Mouse (Mus musculus) stomach, embryonic 16.5 days (tissue): ENCODE data around the gene Frat1. TPM values are rescaled to one million over a fixed set of nuclear protein-coding genes. Genes with fewer than 3 reads are reported as not detected.

Experiments used
- ATAC-seq: fragments of 200-750 bp; cut with Nextera tagmentation; 2 replicates; pipeline ENCODE4 v1.8.0; 2017; ENCODE audit warnings: moderate number of reproducible peaks, moderate TSS enrichment; ENCODE audit not compliant: insufficient read depth, low FRiP score
- H3K27ac ChIP-seq: fragments of 300-500 bp; sonication (generic); 2 replicates; pipeline ENCODE4 v1.5.1; 2014; ENCODE audit warnings: low read length
- H3K27me3 ChIP-seq: fragments of 300-500 bp; sonication (generic); 2 replicates; pipeline ENCODE4 v1.6.1; 2014; ENCODE audit warnings: low read length, control low read depth, mixed read lengths; ENCODE audit not compliant: control insufficient read depth, insufficient read depth
- H3K36me3 ChIP-seq: fragments of 300-500 bp; sonication (generic); 2 replicates; pipeline ENCODE4 v1.6.1; 2014; ENCODE audit warnings: low read length; ENCODE audit not compliant: control insufficient read depth, insufficient read depth
- H3K4me1 ChIP-seq: fragments of 300-500 bp; sonication (generic); 2 replicates; pipeline ENCODE4 v1.6.1; 2014; ENCODE audit warnings: low read length, control low read depth, mixed read lengths; ENCODE audit not compliant: control insufficient read depth, insufficient read depth
- H3K4me2 ChIP-seq: fragments of 300-500 bp; sonication (generic); 2 replicates; pipeline ENCODE4 v1.6.1; 2014; ENCODE audit warnings: low read depth, low read length, mixed read lengths
- H3K4me3 ChIP-seq: fragments of 300-500 bp; sonication (generic); replicated peaks from 2 replicates; pipeline ENCODE4 v1.5.1; 2014; ENCODE audit warnings: mild to moderate bottlenecking, low read length
- H3K9ac ChIP-seq: fragments of 300-500 bp; sonication (generic); 2 replicates; pipeline ENCODE4 v1.6.1; 2014; ENCODE audit warnings: low read length
- H3K9me3 ChIP-seq: fragments of 300-500 bp; sonication (generic); replicated peaks from 2 replicates; pipeline ENCODE4 v1.6.1; 2016; ENCODE audit warnings: low read length, control low read depth; ENCODE audit not compliant: control insufficient read depth
- WGBS: fragments of 180-500 bp; shearing (Covaris S2); extraction: QIAGEN DNeasy Blood & Tissue Kit; methylation state at CpG from one replicate; pipeline ENCODE4 v1.1.7; 2014; 5-methylcytosine and 5-hydroxymethylcytosine counted together
- polyA plus RNA-seq: library from polyadenylated mRNA; unstranded; fragments of >200 nt; fragmentation: Nextera tagmentation; extraction: Ambion mirVana; gene quantifications from 2 replicates; pipeline ENCODE4 v1.2.1, GENCODE M21; 2015

The Frat1 gene
- polyA plus RNA-seq, 1 experiment from 2014 or later, result 9.9 TPM

- Histone ChIP-seq H3K9ac (no peak overlapping the region), H3K4me1 (no peaks in the 10 kb centered on the region), H3K27me3 (no peaks in the 10 kb centered on the region), H3K27ac (no peak overlapping the region), H3K9me3 (no peaks in the 10 kb centered on the region), H3K36me3 (no peaks in the 10 kb centered on the region), H3K4me2 (no peak overlapping the region), H3K4me3 (no peak overlapping the region)
- 88% methylated on average over 5 of the region's 5 CpGs for WGBS
- ATAC-seq, result no peak
Observed at GRCm38 (mm10) chr19:41810074-41810473, 19.7 kb upstream of the Frat1 start.

- Histone ChIP-seq H3K36me3 (no peaks in the 10 kb centered on the region), H3K9me3 (no peaks in the 10 kb centered on the region), H3K27ac (no peak overlapping the region), H3K4me3 (no peak overlapping the region), H3K4me1 (peaks cover 5% of the 10 kb centered on the region; the same call in 1 of the 2 replicates), H3K4me2 (no peak overlapping the region), H3K9ac (no peak overlapping the region), H3K27me3 (no peaks in the 10 kb centered on the region)
- ATAC-seq, result no peak
- WGBS, result 91% methylated on average over 10 of the region's 10 CpGs
Observed at GRCm38 (mm10) chr19:41812525-41812924, 17.2 kb upstream of the Frat1 start.

GRCm38 (mm10) chr19:41813374-41813773, 16.4 kb upstream of the Frat1 start:
- no peak overlapping the region for H3K4me3 ChIP-seq
- no peaks in the 10 kb centered on the region for H3K36me3 ChIP-seq
- H3K27ac ChIP-seq, result no peak overlapping the region
- H3K9ac ChIP-seq, result no peak overlapping the region
- peaks cover 5% of the 10 kb centered on the region; the same call in 1 of the 2 replicates for H3K4me1 ChIP-seq
- no peak for ATAC-seq
- no peak overlapping the region for H3K4me2 ChIP-seq
- 84% methylated on average over 4 of the region's 4 CpGs for WGBS
- no peaks in the 10 kb centered on the region for H3K9me3 ChIP-seq
- no peaks in the 10 kb centered on the region for H3K27me3 ChIP-seq

DNA sequence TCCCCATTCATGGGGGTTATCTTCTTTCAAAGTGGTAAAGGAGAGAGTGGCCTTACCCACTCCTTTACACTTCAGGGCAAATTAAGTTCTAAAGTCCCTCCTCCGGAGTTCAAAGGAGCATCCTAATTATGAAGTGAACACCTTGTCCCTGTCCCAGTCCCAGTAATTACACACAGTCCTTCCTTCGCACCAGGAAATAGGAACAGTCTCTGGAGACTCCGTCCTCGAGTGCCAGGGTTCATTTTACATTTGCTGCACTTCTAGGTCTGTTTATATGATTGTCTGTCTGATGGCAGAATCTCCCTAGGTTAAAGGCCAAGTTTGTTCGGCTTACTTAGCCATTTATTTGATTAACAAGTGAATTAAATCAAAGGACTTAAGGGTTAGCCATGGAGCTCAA, 13.4 kb upstream of the Frat1 start:
- H3K36me3 ChIP-seq, result no peaks in the 10 kb centered on the region
- no peak for ATAC-seq
- no peak overlapping the region for H3K4me3 ChIP-seq
- 54% methylated on average over 5 of the region's 5 CpGs for WGBS
- H3K4me2 ChIP-seq, result no peak overlapping the region
- no peaks in the 10 kb centered on the region for H3K27me3 ChIP-seq
- H3K9ac ChIP-seq, result no peak overlapping the region
- no peak overlapping the region for H3K27ac ChIP-seq
- no peaks in the 10 kb centered on the region for H3K9me3 ChIP-seq
- H3K4me1 ChIP-seq, result peaks cover 5% of the 10 kb centered on the region; the same call in 1 of the 2 replicates

GRCm38 (mm10) chr19:41816915-41817314, 12.9 kb upstream of the Frat1 start:
- peaks cover 5% of the 10 kb centered on the region; the same call in 1 of the 2 replicates for H3K4me1 ChIP-seq
- ATAC-seq, result no peak
- no peaks in the 10 kb centered on the region for H3K27me3 ChIP-seq
- no peak overlapping the region for H3K27ac ChIP-seq
- WGBS, result 53% methylated on average over 5 of the region's 5 CpGs
- no peak overlapping the region for H3K9ac ChIP-seq
- no peaks in the 10 kb centered on the region for H3K9me3 ChIP-seq
- H3K4me2 ChIP-seq, result no peak overlapping the region; the same call in 1 of the 2 replicates
- H3K36me3 ChIP-seq, result no peaks in the 10 kb centered on the region
- H3K4me3 ChIP-seq, result no peak overlapping the region

GRCm38 (mm10) chr19:41817325-41817724, 12.4 kb upstream of the Frat1 start:
- H3K9ac ChIP-seq, result no peak overlapping the region
- WGBS, result 43% methylated on average over 10 of the region's 10 CpGs
- H3K27ac ChIP-seq, result no peak overlapping the region
- no peak overlapping the region for H3K4me2 ChIP-seq
- no peaks in the 10 kb centered on the region for H3K36me3 ChIP-seq
- no peak for ATAC-seq
- H3K4me3 ChIP-seq, result no peak overlapping the region
- H3K9me3 ChIP-seq, result no peaks in the 10 kb centered on the region
- H3K4me1 ChIP-seq, result peaks cover 5% of the 10 kb centered on the region; the same call in 1 of the 2 replicates
- no peaks in the 10 kb centered on the region for H3K27me3 ChIP-seq

GRCm38 (mm10) chr19:41818749-41819148, 11.0 kb upstream of the Frat1 start:
- 79% methylated on average over 4 of the region's 4 CpGs for WGBS
- no peaks in the 10 kb centered on the region for H3K27me3 ChIP-seq
- no peak for ATAC-seq
- no peak overlapping the region for H3K4me2 ChIP-seq
- no peak overlapping the region for H3K9ac ChIP-seq
- H3K9me3 ChIP-seq, result no peaks in the 10 kb centered on the region
- H3K36me3 ChIP-seq, result no peaks in the 10 kb centered on the region
- no peak overlapping the region for H3K27ac ChIP-seq
- peaks cover 5% of the 10 kb centered on the region; the same call in 1 of the 2 replicates for H3K4me1 ChIP-seq
- no peak overlapping the region for H3K4me3 ChIP-seq

DNA sequence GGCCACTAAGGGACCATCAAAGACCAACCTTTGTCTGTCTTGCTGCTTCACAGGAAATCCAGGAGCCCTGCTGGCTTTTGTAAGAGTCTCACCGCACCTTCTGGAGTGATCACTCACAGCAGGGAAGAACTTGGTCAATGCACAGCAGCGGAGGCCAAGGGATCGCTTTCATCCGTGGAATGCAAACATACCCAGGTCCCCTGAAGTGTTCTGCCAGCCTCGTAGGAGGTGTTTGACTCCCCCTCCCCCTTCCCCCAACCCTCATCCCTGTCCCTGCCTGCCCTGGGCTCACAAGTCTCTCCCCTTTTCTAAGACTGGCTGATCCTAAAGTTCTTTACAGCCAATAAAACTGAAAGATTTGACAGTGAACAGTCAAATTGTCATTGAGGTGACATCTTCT, 8.3 kb upstream of the Frat1 start:
- Histone ChIP-seq H3K4me2 (no peak overlapping the region), H3K9ac (no peak overlapping the region), H3K36me3 (no peaks in the 10 kb centered on the region), H3K4me3 (no peak overlapping the region), H3K27me3 (no peaks in the 10 kb centered on the region), H3K27ac (no peak overlapping the region), H3K9me3 (no peaks in the 10 kb centered on the region), H3K4me1 (peaks cover 3% of the 10 kb centered on the region; the same call in 1 of the 2 replicates)
- WGBS, result 13% methylated on average over 5 of the region's 5 CpGs
- ATAC-seq, result no peak

DNA sequence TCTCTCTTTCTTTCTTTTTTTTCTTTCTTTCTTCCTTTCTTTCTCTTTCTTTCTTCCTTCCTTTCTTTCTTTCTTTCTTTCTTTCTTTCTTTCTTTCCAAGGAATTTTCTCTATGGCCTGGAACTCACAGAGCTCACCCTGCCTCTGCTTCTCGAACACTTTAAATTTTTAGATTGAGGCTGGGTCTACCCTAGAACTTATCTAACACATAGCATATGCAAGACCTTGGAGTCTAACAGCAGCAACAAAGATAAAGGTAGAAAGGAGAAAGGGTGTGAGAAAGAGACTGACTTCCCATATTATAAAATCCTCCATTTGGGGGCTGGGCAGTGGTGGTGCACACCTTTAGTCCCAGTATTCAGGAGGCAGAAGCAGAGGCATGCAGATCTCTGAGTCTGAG, 7.2 kb upstream of the Frat1 start:
- H3K9me3 ChIP-seq, result no peaks in the 10 kb centered on the region
- H3K4me1 ChIP-seq, result no peaks in the 10 kb centered on the region
- H3K36me3 ChIP-seq, result no peaks in the 10 kb centered on the region
- H3K4me3 ChIP-seq, result no peak overlapping the region
- H3K9ac ChIP-seq, result no peak overlapping the region
- ATAC-seq, result no peak
- no peak overlapping the region for H3K4me2 ChIP-seq
- no peaks in the 10 kb centered on the region for H3K27me3 ChIP-seq
- H3K27ac ChIP-seq, result no peak overlapping the region
- 91% methylated on average over 1 of the region's 1 CpGs for WGBS

- 0 out of 2 replicates have a peak, but pooled peaks cover 3% of the 10 kb centered on the region for H3K4me1 ChIP-seq
- H3K27ac ChIP-seq, result no peak overlapping the region
- no peaks in the 10 kb centered on the region for H3K27me3 ChIP-seq
- no peak for ATAC-seq
- WGBS, result 82% methylated on average over 5 of the region's 5 CpGs
- no peaks in the 10 kb centered on the region for H3K36me3 ChIP-seq
- H3K4me3 ChIP-seq, result no peak overlapping the region
- no peak overlapping the region for H3K4me2 ChIP-seq
- H3K9me3 ChIP-seq, result no peaks in the 10 kb centered on the region
- no peak overlapping the region for H3K9ac ChIP-seq
Observed at GRCm38 (mm10) chr19:41824950-41825349, 4.8 kb upstream of the Frat1 start.
